Mouse (Mus musculus) limb, embryonic 10.5 days (tissue): Measurements from ENCODE around the gene Fam104a. TPM values are rescaled to one million over a fixed set of nuclear protein-coding genes. Genes with fewer than 3 reads are reported as not detected.
A peak's percentile ranks its signal among the peaks of the same experiment; 100 is the strongest.

Source experiments
- DNase-seq: peaks from one replicate; pipeline ENCODE4 v3.0.0-alpha.2; 2017; ENCODE audit warnings: low spot score
- H3K27ac ChIP-seq: fragments of 300-500 bp; sonication (generic); 2 replicates; pipeline ENCODE4 v1.5.1; 2016; ENCODE audit warnings: mild to moderate bottlenecking
- H3K27me3 ChIP-seq: fragments of 300-500 bp; sonication (generic); 2 replicates; pipeline ENCODE4 v1.6.1; 2016; ENCODE audit warnings: low read depth, mild to moderate bottlenecking; ENCODE audit not compliant: poor library complexity, severe bottlenecking
- H3K36me3 ChIP-seq: fragments of 300-500 bp; sonication (generic); 2 replicates; pipeline ENCODE4 v1.6.1; 2016; ENCODE audit warnings: mild to moderate bottlenecking, moderate library complexity
- H3K4me1 ChIP-seq: fragments of 300-500 bp; sonication (generic); 2 replicates; pipeline ENCODE4 v1.6.1; 2016
- H3K4me3 ChIP-seq: fragments of 300-500 bp; sonication (generic); 2 replicates; pipeline ENCODE4 v1.5.1; 2016; ENCODE audit warnings: mild to moderate bottlenecking, moderate library complexity
- H3K9me3 ChIP-seq: fragments of 300-500 bp; sonication (generic); replicated peaks from 2 replicates; pipeline ENCODE4 v1.6.1; 2016; ENCODE audit warnings: mild to moderate bottlenecking
- WGBS: fragments of 180-500 bp; shearing (Covaris S2); methylation state at CpG from one replicate; pipeline ENCODE4 v1.1.7; 2016; 5-methylcytosine and 5-hydroxymethylcytosine counted together
- polyA plus RNA-seq: library from polyadenylated mRNA; unstranded; fragments of >200 nt; fragmentation: Nextera tagmentation; extraction: Ambion mirVana; gene quantifications from 2 replicates; pipeline ENCODE4 v1.2.1, GENCODE M21; 2016

Gene Fam104a
- polyA plus RNA-seq, 1 experiment from 2014 or later: 55.4 TPM

DNA sequence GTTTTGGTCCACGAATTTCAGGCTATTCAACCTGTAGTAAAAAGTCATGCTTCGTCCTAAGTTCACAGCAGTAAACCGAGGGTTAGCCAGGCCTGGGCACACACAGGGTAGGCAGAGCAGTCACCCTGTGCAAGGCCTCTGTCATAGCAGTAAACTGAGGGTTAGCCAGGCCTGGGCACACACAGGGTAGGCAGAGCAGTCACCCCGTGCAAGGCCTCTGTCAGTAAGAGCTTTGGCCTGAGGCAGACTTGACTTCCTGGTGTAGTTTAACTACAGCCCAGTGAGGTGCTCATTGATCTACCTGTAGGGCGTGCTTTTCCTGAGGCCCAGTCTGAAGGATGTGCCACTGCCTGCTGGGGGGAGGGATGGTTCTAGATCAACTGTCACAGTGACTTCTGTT, 7.4 kb upstream of the Fam104a start:
- WGBS: 87% methylated on average over 5 of the region's 5 CpGs
- Histone ChIP-seq H3K9me3 (no peaks in the 10 kb centered on the region), H3K36me3 (peaks cover 95% of the 10 kb centered on the region), H3K27me3 (no peaks in the 10 kb centered on the region), H3K27ac (no peak overlapping the region), H3K4me3 (no peak overlapping the region), H3K4me1 (peaks cover 6% of the 10 kb centered on the region)
- DNase-seq: no peak

DNA sequence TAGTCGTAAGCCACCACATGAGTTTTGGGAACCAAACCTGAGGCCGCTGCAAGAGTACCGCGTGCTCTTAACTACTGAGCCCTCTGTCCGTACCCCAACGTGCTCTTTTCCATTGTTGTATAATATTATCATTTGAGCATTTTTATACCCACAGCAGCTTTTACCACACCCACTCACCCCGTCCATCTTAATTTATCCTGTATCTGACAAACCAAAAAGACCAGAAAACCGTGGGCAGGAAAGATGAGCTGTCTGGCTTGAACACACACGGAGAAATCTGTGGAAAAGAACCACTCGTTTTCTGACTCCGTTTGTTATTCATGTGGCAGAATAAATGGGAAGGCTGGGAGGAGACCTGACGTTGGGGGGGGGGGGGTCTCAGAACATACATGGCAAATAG, 6.6 kb upstream of the Fam104a start:
- H3K27ac ChIP-seq: no peak overlapping the region
- DNase-seq: no peak
- peaks cover 10% of the 10 kb centered on the region for H3K4me1 ChIP-seq
- WGBS: 93% methylated on average over 12 of the region's 12 CpGs
- no peaks in the 10 kb centered on the region for H3K27me3 ChIP-seq
- H3K36me3 ChIP-seq: peaks cover 89% of the 10 kb centered on the region
- no peaks in the 10 kb centered on the region for H3K9me3 ChIP-seq
- H3K4me3 ChIP-seq: no peak overlapping the region

DNA sequence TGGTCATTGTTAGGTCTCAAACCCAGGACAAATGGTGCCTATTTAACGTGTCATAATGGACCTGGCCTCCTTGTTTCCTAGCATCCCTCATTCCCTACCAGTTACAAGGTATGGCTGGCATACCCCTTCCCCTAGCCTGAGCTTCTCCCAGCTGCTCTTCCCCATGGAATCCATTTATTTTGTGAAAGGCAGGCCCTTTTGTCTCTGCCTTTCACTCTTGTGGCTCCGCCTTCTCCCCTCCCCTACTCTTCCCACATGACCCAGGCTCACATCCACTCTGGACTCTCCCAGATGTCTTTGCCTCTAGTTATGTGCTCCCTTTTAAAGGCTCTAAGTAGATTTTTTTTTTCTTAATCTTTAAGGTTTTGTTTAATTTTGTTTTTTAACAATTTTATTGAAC, 3.1 kb upstream of the Fam104a start:
- Histone ChIP-seq H3K4me3 (no peak overlapping the region), H3K4me1 (peaks cover 29% of the 10 kb centered on the region), H3K9me3 (no peaks in the 10 kb centered on the region), H3K36me3 (peaks cover 55% of the 10 kb centered on the region), H3K27me3 (no peaks in the 10 kb centered on the region), H3K27ac (no peak overlapping the region)
- no peak for DNase-seq
- 78% methylated on average over 2 of the region's 2 CpGs for WGBS

DNA sequence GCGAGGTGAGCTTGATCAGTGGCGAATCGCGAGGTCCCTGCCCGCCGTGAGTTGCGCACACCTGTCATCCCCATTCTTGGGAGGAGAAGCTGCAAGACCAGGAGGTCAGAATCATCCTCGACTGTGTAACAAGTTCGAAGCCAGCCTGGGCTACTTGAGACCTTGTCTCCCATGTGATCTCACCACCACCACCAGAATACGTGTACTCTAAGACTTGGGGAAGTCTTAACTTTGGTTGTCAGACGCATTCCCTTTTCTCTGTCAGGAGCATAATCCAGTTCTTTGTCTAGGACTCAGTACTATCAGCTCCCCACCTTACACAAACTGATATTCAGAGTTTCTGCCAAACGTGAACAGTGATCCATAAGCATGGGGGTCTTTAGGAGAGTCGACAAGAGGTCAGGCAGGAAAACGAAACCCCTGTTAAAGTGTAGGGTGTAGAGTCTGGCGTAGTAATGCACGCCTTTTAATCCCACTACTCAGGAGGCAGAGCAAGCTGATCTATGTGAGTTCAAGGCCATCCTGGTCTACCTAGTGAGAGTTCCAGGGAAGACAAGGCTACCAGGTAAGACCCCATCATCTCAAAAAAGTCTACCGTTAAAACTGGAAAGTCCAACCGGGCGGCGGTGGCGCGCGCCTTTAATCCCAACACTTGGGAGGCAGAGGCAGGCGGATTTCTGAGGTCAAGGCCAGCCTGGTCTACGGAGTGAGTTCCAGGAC, 912 bp upstream of the Fam104a start:
- Histone ChIP-seq H3K36me3 (peaks cover 33% of the 10 kb centered on the region), H3K4me1 (peaks cover 34% of the 10 kb centered on the region), H3K9me3 (no peaks in the 10 kb centered on the region), H3K4me3 (peak overlapping the region; percentile 64), H3K27me3 (no peaks in the 10 kb centered on the region), H3K27ac (peak overlapping the region; percentile 92)
- WGBS: 42% methylated on average over 25 of the region's 25 CpGs
- no peak for DNase-seq

DNA sequence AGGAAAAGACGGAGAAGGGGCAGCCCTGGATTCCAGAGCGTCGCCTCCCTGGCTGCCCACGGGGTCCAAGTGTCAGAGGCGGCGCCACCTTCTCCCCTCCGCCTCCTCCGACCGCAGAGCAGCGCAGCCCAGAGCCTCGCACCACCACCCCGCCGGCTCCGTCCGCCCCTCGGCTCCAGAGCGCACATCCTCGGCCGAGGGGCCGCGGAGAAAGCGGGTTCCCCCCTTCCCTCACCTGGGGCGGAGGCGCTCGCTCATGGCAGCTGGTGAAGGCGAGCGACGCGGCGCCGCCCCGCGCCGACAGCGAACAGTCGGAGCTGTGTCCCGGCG, 363 bp downstream of the Fam104a start:
- H3K27ac ChIP-seq: peak overlapping the region; percentile 92
- no peaks in the 10 kb centered on the region for H3K27me3 ChIP-seq
- WGBS: 1% methylated on average over 38 of the region's 38 CpGs
- peak overlapping the region; percentile 64 for H3K4me3 ChIP-seq
- peaks cover 20% of the 10 kb centered on the region for H3K36me3 ChIP-seq
- DNase-seq: no peak
- H3K9me3 ChIP-seq: no peaks in the 10 kb centered on the region
- peaks cover 34% of the 10 kb centered on the region for H3K4me1 ChIP-seq

DNA sequence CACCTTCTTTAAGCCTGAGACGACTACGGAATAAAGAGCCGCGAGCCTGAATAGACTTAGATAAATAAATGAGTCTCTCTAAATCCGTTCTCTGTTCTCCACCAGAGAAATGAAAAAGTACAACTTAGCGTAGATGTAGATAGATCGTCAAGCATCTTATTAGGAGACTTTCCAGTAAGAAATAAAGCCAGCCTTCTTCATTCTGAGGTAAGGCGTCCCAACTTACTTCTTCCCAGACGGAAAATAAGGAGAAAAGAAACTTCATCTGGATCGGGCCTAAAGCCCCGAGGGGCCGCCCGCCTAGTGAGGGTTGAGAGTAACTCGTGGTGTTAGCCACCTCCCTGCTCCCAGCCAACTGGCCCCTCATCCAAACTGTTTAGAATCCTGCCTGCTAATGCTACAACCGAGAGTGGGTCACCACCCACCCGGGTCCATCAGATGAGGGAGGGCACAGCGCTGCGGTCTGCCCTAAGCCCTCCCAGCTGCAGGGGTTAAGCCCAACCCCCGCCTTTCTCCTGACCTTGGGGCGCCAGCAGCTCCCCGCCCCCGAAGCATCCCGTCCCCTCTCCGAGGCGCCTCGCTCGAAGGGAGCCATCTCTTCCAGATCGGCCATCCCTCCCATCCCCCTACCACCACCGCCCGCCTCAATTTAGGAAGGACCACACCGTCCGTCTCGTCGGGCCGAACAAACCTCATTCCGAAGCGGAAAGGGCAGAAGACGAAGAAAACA, 893 bp downstream of the Fam104a start:
- Histone ChIP-seq H3K27ac (peak overlapping the region; percentile 92), H3K36me3 (peaks cover 15% of the 10 kb centered on the region), H3K4me1 (peaks cover 34% of the 10 kb centered on the region), H3K9me3 (no peaks in the 10 kb centered on the region), H3K27me3 (no peaks in the 10 kb centered on the region), H3K4me3 (peak overlapping the region; percentile 64)
- WGBS: 4% methylated on average over 38 of the region's 38 CpGs
- peak; percentile 76 for DNase-seq

DNA sequence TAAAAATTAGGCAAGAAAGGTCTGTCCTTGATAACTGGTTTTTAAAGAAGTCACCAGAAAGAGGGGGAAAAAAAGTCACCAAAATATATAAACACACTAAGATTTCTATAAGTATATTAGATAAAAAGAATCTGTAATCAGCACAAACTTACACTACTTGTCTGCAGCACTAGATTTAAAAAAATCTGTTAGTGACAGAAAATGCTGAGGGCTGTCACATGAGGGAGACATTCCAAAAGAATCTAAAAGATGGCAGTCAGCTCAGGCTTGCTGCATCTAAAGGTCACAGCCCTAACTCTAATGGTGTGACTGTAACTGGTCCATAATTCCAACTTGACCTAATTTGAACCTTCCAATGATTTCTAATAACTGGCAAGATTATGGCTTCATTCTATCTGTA, 2.0 kb downstream of the Fam104a start:
- DNase-seq: no peak
- H3K4me1 ChIP-seq: peaks cover 33% of the 10 kb centered on the region
- no peaks in the 10 kb centered on the region for H3K27me3 ChIP-seq
- H3K4me3 ChIP-seq: peak overlapping the region; percentile 64; the same call in 1 of the 2 replicates
- H3K9me3 ChIP-seq: no peaks in the 10 kb centered on the region
- peaks cover 14% of the 10 kb centered on the region for H3K36me3 ChIP-seq
- H3K27ac ChIP-seq: no peak overlapping the region

DNA sequence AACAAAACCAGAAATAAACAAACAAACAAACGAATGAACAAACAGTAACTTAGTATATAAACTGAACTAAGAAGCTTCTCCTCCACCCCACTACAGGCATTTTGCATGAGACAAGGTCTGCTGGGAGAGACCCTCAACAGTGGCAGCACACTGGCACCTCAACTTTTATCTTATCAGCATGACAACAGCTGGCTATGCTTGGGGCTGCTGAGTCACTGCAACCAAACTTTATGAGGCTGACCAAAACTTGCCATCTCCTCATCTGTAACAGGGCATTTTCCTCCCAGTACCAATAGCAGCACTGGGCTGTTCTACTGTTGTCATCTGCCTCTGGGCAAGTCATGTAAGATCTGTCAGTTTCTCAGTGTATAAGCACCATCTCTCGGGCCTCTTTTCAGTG, 3.0 kb downstream of the Fam104a start:
- H3K27me3 ChIP-seq: no peaks in the 10 kb centered on the region
- peaks cover 18% of the 10 kb centered on the region for H3K36me3 ChIP-seq
- no peaks in the 10 kb centered on the region for H3K9me3 ChIP-seq
- H3K4me1 ChIP-seq: peaks cover 28% of the 10 kb centered on the region
- H3K27ac ChIP-seq: no peak overlapping the region
- WGBS: 85% methylated on average over 2 of the region's 2 CpGs
- DNase-seq: no peak
- no peak overlapping the region for H3K4me3 ChIP-seq

DNA sequence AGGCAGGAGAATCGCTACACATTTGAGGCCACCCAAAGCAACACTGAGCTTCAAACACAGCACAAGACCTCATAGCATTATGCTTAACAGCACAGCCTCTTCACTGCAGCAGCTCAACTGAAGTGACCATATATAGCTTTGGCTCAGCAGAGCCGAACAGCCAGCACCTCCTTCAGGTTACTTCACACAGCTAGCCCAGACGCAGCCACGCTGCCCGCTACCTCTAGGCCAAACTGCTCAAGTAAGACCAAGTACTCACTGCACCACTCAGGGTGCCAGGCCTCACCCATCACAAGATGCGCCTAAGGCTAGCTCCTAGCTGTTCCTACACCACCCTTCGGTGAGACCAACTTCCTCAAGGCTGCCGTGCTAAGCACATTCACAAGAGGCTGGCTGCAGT, 5.6 kb downstream of the Fam104a start:
- WGBS: 85% methylated on average over 8 of the region's 8 CpGs
- Histone ChIP-seq H3K4me1 (peaks cover 17% of the 10 kb centered on the region), H3K4me3 (no peak overlapping the region), H3K27me3 (no peaks in the 10 kb centered on the region), H3K9me3 (no peaks in the 10 kb centered on the region), H3K27ac (no peak overlapping the region), H3K36me3 (peaks cover 44% of the 10 kb centered on the region)
- DNase-seq: no peak

DNA sequence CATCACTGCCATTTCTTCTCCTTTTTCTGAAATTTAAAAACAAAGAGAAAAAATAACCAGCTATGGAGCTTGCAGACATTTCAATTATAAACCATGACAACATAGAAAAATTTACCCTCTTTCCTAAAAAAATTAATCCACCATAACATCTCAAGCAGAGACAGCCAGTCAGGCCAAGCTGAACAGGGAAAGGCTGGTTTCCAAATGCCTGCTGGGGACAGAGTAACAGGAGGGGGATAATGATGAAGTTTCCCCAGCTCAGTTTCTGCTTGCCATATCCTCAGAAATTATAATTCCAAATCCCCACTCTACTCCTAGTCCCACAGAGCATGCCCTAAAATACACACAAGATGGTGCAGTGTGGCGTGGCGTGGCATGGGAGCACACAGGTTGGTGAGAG, 6.6 kb downstream of the Fam104a start:
- H3K27ac ChIP-seq: no peak overlapping the region

DNA sequence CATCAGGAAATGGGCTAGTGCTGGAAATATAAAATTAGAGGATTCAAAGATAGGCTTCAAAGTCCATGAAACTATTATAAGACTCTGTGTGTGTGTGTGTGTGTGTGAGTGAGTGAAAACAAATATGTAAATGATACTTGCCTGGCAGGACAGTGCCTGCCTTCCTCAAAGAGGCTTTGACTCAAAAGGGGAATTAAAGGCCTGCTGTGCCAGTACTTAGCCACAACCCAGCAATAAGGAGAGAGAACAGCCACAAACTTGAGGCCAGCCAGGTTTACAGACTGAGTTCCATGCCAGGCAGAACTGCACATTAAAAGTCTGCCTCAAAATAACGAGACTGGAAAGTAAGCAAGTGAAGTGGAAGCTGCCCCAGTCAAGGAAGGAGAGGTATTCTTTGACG, 7.1 kb downstream of the Fam104a start:
- no peaks in the 10 kb centered on the region for H3K27me3 ChIP-seq
- H3K4me3 ChIP-seq: no peak overlapping the region
- DNase-seq: no peak
- no peaks in the 10 kb centered on the region for H3K9me3 ChIP-seq
- peaks cover 59% of the 10 kb centered on the region for H3K36me3 ChIP-seq
- peaks cover 4% of the 10 kb centered on the region; the same call in 1 of the 2 replicates for H3K4me1 ChIP-seq
- WGBS: 87% methylated on average over 2 of the region's 2 CpGs
- H3K27ac ChIP-seq: no peak overlapping the region

More for the DNA sequence above, 6.6 kb downstream of the Fam104a start:
- H3K36me3 ChIP-seq: peaks cover 54% of the 10 kb centered on the region
- WGBS: 97% methylated on average over 2 of the region's 2 CpGs
- H3K27me3 ChIP-seq: no peaks in the 10 kb centered on the region
- H3K4me3 ChIP-seq: no peak overlapping the region
- DNase-seq: no peak
- H3K9me3 ChIP-seq: no peaks in the 10 kb centered on the region
- peaks cover 8% of the 10 kb centered on the region for H3K4me1 ChIP-seq

DNA sequence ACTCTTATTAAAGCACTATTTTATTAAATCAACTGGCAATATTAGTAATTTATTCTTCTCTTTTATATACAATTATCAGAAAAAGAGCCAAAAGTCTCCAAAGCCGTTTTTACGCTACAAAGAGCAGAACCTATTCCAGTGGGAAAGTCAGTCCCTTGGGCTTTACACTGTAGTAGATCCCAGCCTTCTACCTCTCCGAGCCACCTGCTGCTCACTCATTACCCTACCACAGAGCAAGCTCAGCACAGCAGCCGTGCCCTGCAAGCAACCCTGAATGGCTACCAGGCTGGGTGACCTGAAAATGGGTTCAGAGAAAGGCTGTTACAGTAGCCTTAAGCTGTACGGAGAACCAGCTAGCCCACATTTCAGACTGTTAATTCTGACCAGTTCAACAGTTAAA, 9.4 kb downstream of the Fam104a start:
- peaks cover 80% of the 10 kb centered on the region for H3K36me3 ChIP-seq
- no peaks in the 10 kb centered on the region; the same call in 1 of the 2 replicates for H3K4me1 ChIP-seq
- no peak overlapping the region for H3K4me3 ChIP-seq
- H3K9me3 ChIP-seq: no peaks in the 10 kb centered on the region
- H3K27me3 ChIP-seq: no peaks in the 10 kb centered on the region
- WGBS: 94% methylated on average over 5 of the region's 5 CpGs
- DNase-seq: no peak
- H3K27ac ChIP-seq: no peak overlapping the region

DNA sequence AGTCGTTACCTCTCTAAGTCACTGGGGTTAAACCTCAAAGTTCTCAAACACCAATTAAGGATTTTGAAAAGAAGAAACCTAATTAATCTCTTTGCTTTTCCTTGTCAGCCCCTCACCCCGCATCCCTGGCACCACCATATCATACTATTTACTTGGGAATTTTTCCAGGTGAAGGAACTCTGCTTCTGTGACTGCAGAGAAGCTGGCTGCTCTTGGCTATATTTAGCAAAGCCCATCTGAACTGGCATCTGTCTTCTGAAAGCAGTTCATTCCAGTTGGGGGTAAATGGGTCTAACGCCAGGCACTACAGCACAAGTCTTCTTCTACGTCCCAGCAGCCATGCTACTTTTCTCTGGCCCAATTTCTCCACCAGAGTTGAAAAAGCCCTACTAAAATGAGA, 10.3 kb downstream of the Fam104a start:
- Histone ChIP-seq H3K4me1 (no peaks in the 10 kb centered on the region), H3K27me3 (no peaks in the 10 kb centered on the region), H3K9me3 (no peaks in the 10 kb centered on the region), H3K36me3 (peaks cover 90% of the 10 kb centered on the region), H3K4me3 (no peak overlapping the region), H3K27ac (no peak overlapping the region)
- WGBS: 95% methylated on average over 4 of the region's 4 CpGs
- no peak for DNase-seq
